Mouse (Mus musculus) CH12.LX (cell line): ENCODE results near the gene Synpo2. TPM values are rescaled to one million over a fixed set of nuclear protein-coding genes. Genes with fewer than 3 reads are reported as not detected.
"Not testable (repeated sequence)": the region's sequence is repeated elsewhere in the genome, so short reads cannot be mapped to it uniquely, and the experiment has no call there.

Experiments used
- DNase-seq: peaks from one replicate; pipeline ENCODE4 v3.0.0-alpha.2; 2013; ENCODE audit errors: extremely low read depth
- H3K27ac ChIP-seq: 2 replicates; pipeline ENCODE4 v1.5.1; 2012; ENCODE audit warnings: low read depth, mild to moderate bottlenecking, control low read depth, moderate library complexity; ENCODE audit not compliant: insufficient read depth
- H3K27me3 ChIP-seq: replicated peaks from 2 replicates; pipeline ENCODE3; 2012; ENCODE audit warnings: inconsistent platforms
- H3K36me3 ChIP-seq, 2 experiments: replicated peaks in 1 of 2; 2 replicates each; pipeline versions ENCODE3 to v1.6.1; 2012; ENCODE audit warnings: inconsistent platforms in 1 of 2, low read length in 1 of 2, mild to moderate bottlenecking in 1 of 2, mixed read lengths in 1 of 2, moderate library complexity in 1 of 2; ENCODE audit not compliant: control insufficient read depth in 1 of 2, insufficient read depth in 1 of 2
- H3K4me1 ChIP-seq, 2 experiments: 2 replicates each; pipeline ENCODE4 v1.6.1; 2012; ENCODE audit warnings: inconsistent platforms in 1 of 2, moderate library complexity in 1 of 2; ENCODE audit not compliant: insufficient read depth in 2 of 2, control insufficient read depth in 1 of 2
- H3K4me2 ChIP-seq: 2 replicates; pipeline ENCODE4 v1.6.1; 2012; ENCODE audit warnings: low read depth, mild to moderate bottlenecking, control low read depth; ENCODE audit not compliant: poor library complexity, insufficient read depth, severe bottlenecking
- H3K4me3 ChIP-seq, 3 experiments: fragments of 150-350 bp in 1 of 3; sonication (generic) in 1 of 3; replicated peaks in 1 of 3; 2 replicates each; pipeline versions ENCODE3 to v1.5.1; 2011 to 2012; ENCODE audit warnings: low read depth in 2 of 3, low read length in 2 of 3, mild to moderate bottlenecking in 2 of 3, moderate library complexity in 2 of 3, control low read depth in 1 of 3, improper control_type of control experiment in 1 of 3, inconsistent platforms in 1 of 3, mixed read lengths in 1 of 3; ENCODE audit not compliant: poor library complexity in 1 of 3
- H3K79me2 ChIP-seq: replicated peaks from 2 replicates; pipeline ENCODE4 v1.6.1; 2012; ENCODE audit warnings: mild to moderate bottlenecking, moderate library complexity; ENCODE audit not compliant: control insufficient read depth, poor library complexity, insufficient read depth, severe bottlenecking; ENCODE audit errors: extremely low read depth
- H3K9ac ChIP-seq: 2 replicates; pipeline ENCODE4 v1.6.1; 2012; ENCODE audit warnings: low read depth, mild to moderate bottlenecking, control low read depth, moderate library complexity; ENCODE audit not compliant: insufficient read depth
- H3K9me3 ChIP-seq: replicated peaks from 2 replicates; pipeline ENCODE3; 2012; ENCODE audit warnings: low read length, inconsistent platforms, mixed read lengths
- CHD1 ChIP-seq: IDR thresholded peaks from 2 replicates; pipeline ENCODE4 v1.6.1; 2012; ENCODE audit warnings: low read depth, low read length, improper control_type of control experiment, inconsistent platforms
- CHD2 ChIP-seq: IDR thresholded peaks from 2 replicates; pipeline ENCODE4 v1.6.1; 2011; ENCODE audit warnings: low read length, improper control_type of control experiment
- CTCF ChIP-seq, 2 experiments: IDR thresholded peaks in 1 of 2; conservative IDR thresholded peaks in 1 of 2; 2 replicates each; pipeline ENCODE4 v1.5.1; 2011 to 2012; ENCODE audit warnings: low read depth in 2 of 2, low read length in 2 of 2, improper control_type of control experiment in 1 of 2, inconsistent platforms in 1 of 2, mild to moderate bottlenecking in 1 of 2, moderate library complexity in 1 of 2
- E2F4 ChIP-seq: IDR thresholded peaks from 2 replicates; pipeline ENCODE4 v1.6.1; 2011; ENCODE audit warnings: low read depth, low read length, improper control_type of control experiment; ENCODE audit not compliant: insufficient replicate concordance
- EP300 ChIP-seq: IDR thresholded peaks from 2 replicates; pipeline ENCODE4 v1.6.1; 2011; ENCODE audit warnings: low read length, improper control_type of control experiment
- ETS1 ChIP-seq: conservative IDR thresholded peaks from 2 replicates; pipeline ENCODE4 v1.6.1; 2012; ENCODE audit warnings: low read depth, mild to moderate bottlenecking, inconsistent platforms, low read length, improper control_type of control experiment, moderate library complexity
- HCFC1 ChIP-seq: IDR thresholded peaks from 2 replicates; pipeline ENCODE4 v1.6.1; 2012; ENCODE audit warnings: low read depth, mild to moderate bottlenecking, inconsistent platforms, low read length, improper control_type of control experiment
- MYC ChIP-seq: IDR thresholded peaks from 2 replicates; pipeline ENCODE4 v1.6.1; 2011; ENCODE audit warnings: low read depth, mild to moderate bottlenecking, improper control_type of control experiment, low read length
- NELFE ChIP-seq: IDR thresholded peaks from 2 replicates; pipeline ENCODE4 v1.6.1; 2011; ENCODE audit warnings: low read depth, low read length, improper control_type of control experiment
- NRF1 ChIP-seq: IDR thresholded peaks from 2 replicates; pipeline ENCODE4 v1.6.1; 2014; ENCODE audit warnings: low read depth, mild to moderate bottlenecking, inconsistent platforms, low read length, improper control_type of control experiment, moderate library complexity
- RAD21 ChIP-seq: IDR thresholded peaks from 2 replicates; pipeline ENCODE4 v1.6.1; 2011; ENCODE audit warnings: low read depth, mild to moderate bottlenecking, low read length, improper control_type of control experiment, moderate library complexity
- RCOR1 ChIP-seq: conservative IDR thresholded peaks from 2 replicates; pipeline ENCODE4 v1.6.1; 2012; ENCODE audit warnings: low read depth, mild to moderate bottlenecking, inconsistent platforms, low read length, improper control_type of control experiment
- TBP ChIP-seq: conservative IDR thresholded peaks from 2 replicates; pipeline ENCODE4 v1.6.1; 2011; ENCODE audit warnings: low read depth, low read length, improper control_type of control experiment
- UBTF ChIP-seq: IDR thresholded peaks from 2 replicates; pipeline ENCODE4 v1.6.1; 2012; ENCODE audit warnings: low read depth, mild to moderate bottlenecking, inconsistent platforms, low read length, improper control_type of control experiment, moderate library complexity
- USF2 ChIP-seq: conservative IDR thresholded peaks from 2 replicates; pipeline ENCODE4 v1.6.1; 2011; ENCODE audit warnings: low read depth, low read length, improper control_type of control experiment
- ZC3H11A ChIP-seq: IDR thresholded peaks from 2 replicates; pipeline ENCODE4 v1.6.1; 2012; ENCODE audit warnings: low read depth, mild to moderate bottlenecking, inconsistent platforms, low read length, improper control_type of control experiment
- ZMIZ1 ChIP-seq: IDR thresholded peaks from 2 replicates; pipeline ENCODE4 v1.6.1; 2012; ENCODE audit warnings: low read depth, mild to moderate bottlenecking, inconsistent platforms, low read length, improper control_type of control experiment
- ZNF384 ChIP-seq: IDR thresholded peaks from 2 replicates; pipeline ENCODE4 v1.6.1; 2012; ENCODE audit warnings: low read depth, low read length, improper control_type of control experiment, inconsistent platforms
- dilution Hi-C: fragments of 300-500 bp; cut with MboI; formaldehyde crosslinking; loops from 2 replicates; pipeline ENCODE4 v1.14.3; 2020; ENCODE audit warnings: low sequenced_read_pairs; ENCODE audit not compliant: extremely low pct_unique_long_range_greater_than_20kb, extremely low pct_ligation_motif_present
- in situ Hi-C: fragments of 300-500 bp; cut with MboI; formaldehyde crosslinking; loops from 3 replicates; pipeline ENCODE4 v1.14.3; 2019; ENCODE audit warnings: low sequenced_read_pairs, low pct_ligation_motif_present, low pct_unique_long_range_greater_than_20kb, mixed read lengths
- polyA plus RNA-seq: library from polyadenylated mRNA; unstranded; fragments of >175 nt; gene quantifications from 2 replicates; pipeline ENCODE4 v1.2.1, GENCODE M21; 2012; ENCODE audit warnings: low read depth; ENCODE audit not compliant: insufficient read length
- total RNA-seq, 2 experiments: library from RNA; depleted of rRNA; stranded (reverse); fragments of 300-350 nt in 1 of 2; fragments of >200 nt in 1 of 2; gene quantifications; 2 replicates each; pipeline ENCODE4 v1.2.3; 2012 to 2014

Synpo2 gene
- total and polyA plus RNA-seq, 3 experiments, result 0.13 to 1.1 (median 0.13) TPM

DNA sequence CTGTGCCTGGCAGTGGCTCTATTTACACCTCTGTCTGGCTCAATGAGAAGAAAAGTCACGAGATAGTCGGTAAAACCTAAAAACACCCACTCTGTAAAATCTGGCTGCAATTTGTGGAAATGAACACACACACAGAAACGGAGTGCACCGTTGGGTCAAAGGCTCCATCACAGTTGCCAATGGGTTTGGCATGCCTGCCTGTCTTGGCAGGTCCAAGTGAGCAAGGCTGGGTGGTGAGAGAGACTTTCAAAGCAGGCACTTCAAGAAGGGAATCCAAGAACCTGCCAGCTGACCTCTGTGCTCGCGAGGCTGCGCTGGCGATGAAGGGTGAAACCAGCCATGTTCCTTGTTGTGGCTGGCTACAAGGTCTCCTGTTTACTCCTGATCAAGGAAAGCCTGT lies 107.2 kb downstream of the Synpo2 start:
- Histone ChIP-seq H3K4me2 (no peak overlapping the region), H3K79me2 (no peaks in the 10 kb centered on the region), H3K36me3 (no peaks in the 10 kb centered on the region), H3K4me1 (peaks cover 27 to 43% of the 10 kb centered on the region in 2 experiments), H3K27ac (no peak overlapping the region), H3K27me3 (no peaks in the 10 kb centered on the region)
- dilution Hi-C loops, result no loop called here
- TF ChIP-seq E2F4 (no peak), USF2 (no peak), ZMIZ1 (no peak), CHD2 (no peak), RAD21 (no peak), ZNF384 (no peak), ETS1 (no peak)
- TF ChIP-seq, all 38 proteins: peak for 0
- in situ Hi-C loops, result no loop called here
- Histone ChIP-seq H3K9me3 (no peaks in the 10 kb centered on the region), H3K4me3 (no peak overlapping the region), H3K9ac (no peak overlapping the region)
- no peak for DNase-seq

DNA sequence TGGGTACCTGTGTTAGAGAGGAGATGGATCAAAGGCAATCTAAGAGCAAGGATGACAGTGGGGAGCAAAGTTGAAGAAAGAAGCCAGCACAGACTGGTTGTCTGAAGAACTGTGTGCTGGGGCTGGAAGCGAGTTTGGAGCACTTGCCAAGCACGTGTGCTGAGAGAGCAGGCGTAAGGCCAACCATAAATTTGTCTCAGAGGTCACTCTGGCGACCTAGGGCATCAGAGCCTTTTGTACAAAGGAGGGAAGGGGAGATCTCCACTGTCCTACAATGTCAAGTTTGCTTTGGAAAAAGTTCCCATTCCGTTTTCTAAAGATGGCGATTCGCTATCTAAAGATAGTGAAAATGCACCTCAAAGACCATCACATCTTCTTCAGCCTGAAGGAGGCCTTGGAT lies 107.9 kb downstream of the Synpo2 start:
- H3K4me1 ChIP-seq, result peaks cover 22 to 43% of the 10 kb centered on the region in 2 experiments
- no peaks in the 10 kb centered on the region for H3K36me3 ChIP-seq
- no peak overlapping the region for H3K9ac ChIP-seq
- no peak overlapping the region for H3K4me2 ChIP-seq
- H3K4me3 ChIP-seq, result no peak overlapping the region
- H3K27me3 ChIP-seq, result no peaks in the 10 kb centered on the region
- TF ChIP-seq CHD1, result no peak
- TF ChIP-seq NRF1, result no peak
- TF ChIP-seq MYC, result no peak
- TF ChIP-seq NELFE, result no peak
- TF ChIP-seq UBTF, result no peak
- TF ChIP-seq HCFC1, result no peak
- TF ChIP-seq EP300, result no peak
- no peak for TF ChIP-seq USF2
- TF ChIP-seq CTCF (conservative IDR thresholded peaks at IDR 0.05 in 1 of 2, IDR thresholded peaks at IDR 0.05 in 1 of 2; ENCODE audit: low read depth in 2 of 2, low read length in 2 of 2), result no peak
- no peak for TF ChIP-seq TBP
- TF ChIP-seq RCOR1, result no peak
- TF ChIP-seq ETS1, result no peak
- no peak for TF ChIP-seq ZMIZ1
- no peak for TF ChIP-seq ZC3H11A
- dilution Hi-C loops, result no loop called here
- H3K79me2 ChIP-seq, result no peaks in the 10 kb centered on the region
- no peak for DNase-seq
- H3K27ac ChIP-seq, result no peak overlapping the region
- no peaks in the 10 kb centered on the region for H3K9me3 ChIP-seq
- in situ Hi-C loops, result no loop called here

DNA sequence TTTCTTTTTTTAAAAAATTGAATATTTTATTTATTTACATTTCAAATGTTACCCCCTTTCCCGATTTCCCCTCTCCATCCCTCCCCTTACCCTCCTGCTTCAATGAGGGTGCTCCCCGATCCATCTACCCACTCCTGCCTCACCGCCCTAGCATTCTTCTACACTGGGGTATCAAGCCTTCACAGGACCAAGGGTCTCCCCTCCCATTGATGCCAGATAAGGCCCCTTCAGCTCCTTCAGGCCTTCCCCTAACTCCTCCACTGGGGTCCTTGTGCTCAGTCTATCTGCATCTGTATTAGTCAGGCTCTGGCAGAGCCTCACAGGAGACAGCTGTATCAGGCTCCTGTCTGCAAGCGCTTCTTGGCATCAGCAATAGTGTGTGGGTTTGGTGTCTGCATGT lies 109.2 kb downstream of the Synpo2 start:
- H3K4me2 ChIP-seq, H3K36me3 ChIP-seq, H3K27ac ChIP-seq, H3K9ac ChIP-seq, H3K4me3 ChIP-seq, H3K9me3 ChIP-seq, H3K79me2 ChIP-seq, H3K27me3 ChIP-seq, dilution Hi-C loops, in situ Hi-C loops, DNase-seq: not testable (repeated sequence)
- peaks cover 16 to 32% of the 10 kb centered on the region in 2 experiments for H3K4me1 ChIP-seq
